Mouse (Mus musculus) kidney, embryonic 16.5 days (tissue): Measurements from ENCODE around the gene 2410137M14Rik. TPM values are rescaled to one million over a fixed set of nuclear protein-coding genes. Genes with fewer than 3 reads are reported as not detected.

Source experiments
- ATAC-seq: fragments of 200-750 bp; cut with Nextera tagmentation; 2 replicates; pipeline ENCODE4 v1.8.0; 2017; ENCODE audit warnings: moderate TSS enrichment; ENCODE audit not compliant: low FRiP score, low TSS enrichment
- H3K27ac ChIP-seq: fragments of 300-500 bp; sonication (generic); 2 replicates; pipeline ENCODE4 v1.5.1; 2014; ENCODE audit warnings: low read length
- H3K27me3 ChIP-seq: fragments of 300-500 bp; sonication (generic); 2 replicates; pipeline ENCODE4 v1.6.1; 2014; ENCODE audit warnings: low read length, control low read depth, mixed read lengths; ENCODE audit not compliant: insufficient read depth
- H3K36me3 ChIP-seq: fragments of 300-500 bp; sonication (generic); 2 replicates; pipeline ENCODE4 v1.6.1; 2014; ENCODE audit warnings: low read length, control low read depth, mixed read lengths; ENCODE audit not compliant: insufficient read depth
- H3K4me1 ChIP-seq: fragments of 300-500 bp; sonication (generic); 2 replicates; pipeline ENCODE4 v1.6.1; 2014; ENCODE audit warnings: low read length, control low read depth, mixed read lengths; ENCODE audit not compliant: insufficient read depth
- H3K4me2 ChIP-seq: fragments of 300-500 bp; sonication (generic); replicated peaks from 2 replicates; pipeline ENCODE4 v1.6.1; 2014; ENCODE audit warnings: low read depth, low read length
- H3K4me3 ChIP-seq: fragments of 300-500 bp; sonication (generic); 2 replicates; pipeline ENCODE4 v1.5.1; 2014; ENCODE audit warnings: mild to moderate bottlenecking, low read length
- H3K9ac ChIP-seq: fragments of 300-500 bp; sonication (generic); replicated peaks from 2 replicates; pipeline ENCODE4 v1.6.1; 2014; ENCODE audit warnings: low read length
- H3K9me3 ChIP-seq: fragments of 300-500 bp; sonication (generic); 2 replicates; pipeline ENCODE4 v1.6.1; 2016; ENCODE audit warnings: low read length, control low read depth
- WGBS: fragments of 180-500 bp; shearing (Covaris S2); extraction: QIAGEN DNeasy Blood & Tissue Kit; methylation state at CpG from one replicate; pipeline ENCODE4 v1.1.7; 2014; 5-methylcytosine and 5-hydroxymethylcytosine counted together
- polyA plus RNA-seq: library from polyadenylated mRNA; unstranded; fragments of >200 nt; fragmentation: Nextera tagmentation; extraction: Ambion mirVana; gene quantifications from 2 replicates; pipeline ENCODE4 v1.2.1, GENCODE M21; 2015

2410137M14Rik gene
- polyA plus RNA-seq, 1 experiment from 2014 or later = not detected

DNA sequence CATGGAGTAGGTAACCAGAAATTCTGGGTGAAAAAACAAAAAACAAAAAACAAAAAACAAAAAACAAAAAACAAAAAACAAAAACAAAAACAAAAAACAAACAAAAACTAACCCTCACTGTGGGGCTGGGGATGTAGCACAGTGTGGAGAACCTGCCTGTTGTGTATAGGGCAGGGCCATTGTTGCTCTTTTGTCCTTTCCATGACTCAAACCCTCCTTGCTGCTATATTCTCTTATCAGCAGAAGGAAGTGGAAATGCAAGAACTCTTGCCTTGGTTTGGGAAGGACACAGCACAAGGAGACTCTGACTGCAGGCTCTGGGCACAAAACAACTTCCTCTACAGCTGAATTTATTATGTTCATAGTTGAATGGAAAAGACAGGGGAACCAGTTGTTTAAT is 35.3 kb upstream of the 2410137M14Rik start:
- Histone ChIP-seq H3K9me3 (no peaks in the 10 kb centered on the region), H3K27ac (no peak overlapping the region), H3K36me3 (no peaks in the 10 kb centered on the region), H3K27me3 (no peaks in the 10 kb centered on the region), H3K4me3 (no peak overlapping the region), H3K9ac (no peak overlapping the region), H3K4me2 (no peak overlapping the region), H3K4me1 (no peaks in the 10 kb centered on the region)
- no peak for ATAC-seq

DNA sequence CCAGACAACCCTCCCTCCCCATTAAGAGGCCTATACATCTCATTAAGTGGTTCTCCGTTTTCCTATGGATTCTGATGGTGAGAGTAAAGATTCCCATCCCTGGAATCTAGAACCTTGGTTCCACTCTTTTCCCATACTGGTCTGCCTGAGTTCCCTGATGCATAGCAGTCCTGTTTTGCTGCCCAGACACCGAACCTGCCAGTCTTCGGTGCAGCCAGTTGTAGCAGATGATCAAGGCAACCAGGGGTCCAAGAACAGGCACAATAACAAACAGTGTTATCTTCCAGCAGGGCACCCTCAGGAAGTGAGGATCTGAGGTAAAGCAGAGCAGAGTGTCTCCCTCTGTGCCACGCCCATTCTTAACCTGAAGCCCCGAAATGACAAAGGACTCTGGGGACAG is 31.1 kb upstream of the 2410137M14Rik start:
- Histone ChIP-seq H3K9me3 (no peaks in the 10 kb centered on the region), H3K4me2 (no peak overlapping the region), H3K4me3 (no peak overlapping the region), H3K27me3 (no peaks in the 10 kb centered on the region), H3K27ac (no peak overlapping the region), H3K4me1 (no peaks in the 10 kb centered on the region), H3K36me3 (peaks cover 17% of the 10 kb centered on the region), H3K9ac (no peak overlapping the region)
- ATAC-seq = no peak
- WGBS = 72% methylated on average over 5 of the region's 5 CpGs

- 83% methylated on average over 3 of the region's 3 CpGs for WGBS
- no peak for ATAC-seq
- Histone ChIP-seq H3K36me3 (peaks cover 19% of the 10 kb centered on the region), H3K4me1 (no peaks in the 10 kb centered on the region), H3K27ac (no peak overlapping the region), H3K27me3 (no peaks in the 10 kb centered on the region), H3K9ac (no peak overlapping the region), H3K4me2 (no peak overlapping the region), H3K9me3 (no peaks in the 10 kb centered on the region), H3K4me3 (no peak overlapping the region)
Measured at GRCm38 (mm10) chr17:37011719-37012118, 30.7 kb upstream of the 2410137M14Rik start.

- H3K4me2 ChIP-seq = no peak overlapping the region
- H3K36me3 ChIP-seq = peaks cover 28% of the 10 kb centered on the region
- H3K27ac ChIP-seq = no peak overlapping the region
- ATAC-seq = no peak
- no peaks in the 10 kb centered on the region for H3K9me3 ChIP-seq
- no peaks in the 10 kb centered on the region for H3K27me3 ChIP-seq
- no peaks in the 10 kb centered on the region for H3K4me1 ChIP-seq
- WGBS = 89% methylated on average over 17 of the region's 17 CpGs
- H3K9ac ChIP-seq = no peak overlapping the region
- H3K4me3 ChIP-seq = no peak overlapping the region
Measured at GRCm38 (mm10) chr17:37009460-37010042, 28.5 kb upstream of the 2410137M14Rik start.

DNA sequence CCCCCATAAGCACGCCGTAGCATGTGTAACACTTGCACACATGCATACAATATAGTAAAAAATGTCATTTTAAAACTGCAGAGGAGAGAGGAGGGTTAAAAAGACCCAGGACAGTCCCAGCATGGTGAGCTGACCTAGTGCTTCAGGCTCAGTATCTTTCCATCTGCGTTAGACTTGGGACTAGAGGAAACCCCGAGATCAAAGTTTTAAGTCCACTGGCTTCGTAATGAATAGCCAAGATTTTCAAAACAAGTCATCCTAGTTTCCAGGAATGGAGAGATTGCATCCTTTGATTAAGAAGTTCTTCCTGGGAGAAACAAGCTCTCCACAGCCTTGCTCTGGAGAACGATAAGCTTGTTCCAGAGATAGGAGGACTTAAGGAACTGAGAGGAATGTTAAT is 27.1 kb upstream of the 2410137M14Rik start:
- no peak overlapping the region for H3K4me3 ChIP-seq
- no peaks in the 10 kb centered on the region for H3K27me3 ChIP-seq
- H3K36me3 ChIP-seq = peaks cover 28% of the 10 kb centered on the region
- ATAC-seq = no peak
- no peaks in the 10 kb centered on the region for H3K9me3 ChIP-seq
- H3K9ac ChIP-seq = no peak overlapping the region
- H3K4me1 ChIP-seq = peaks cover 7% of the 10 kb centered on the region; the same call in 1 of the 2 replicates
- WGBS = 87% methylated on average over 6 of the region's 6 CpGs
- H3K4me2 ChIP-seq = no peak overlapping the region
- H3K27ac ChIP-seq = no peak overlapping the region

DNA sequence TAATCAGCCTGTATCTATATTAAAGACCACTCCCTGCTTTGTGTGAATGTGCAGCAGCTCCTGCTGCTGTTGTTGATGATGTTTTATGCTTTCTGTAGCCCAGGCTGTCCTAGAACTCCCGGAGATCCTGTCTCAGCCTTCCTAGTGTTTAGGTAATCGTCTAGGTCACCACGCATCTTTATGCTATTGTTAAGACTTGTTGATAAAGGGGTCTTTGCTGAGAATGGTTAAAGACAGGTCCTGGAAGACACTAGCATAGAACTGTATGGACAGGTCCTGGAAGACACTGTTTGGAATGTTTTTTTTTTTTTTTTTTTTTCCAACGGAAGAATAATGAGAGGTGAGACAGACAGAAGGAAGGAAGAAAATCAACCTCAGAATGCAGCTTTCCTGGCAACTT is 22.3 kb upstream of the 2410137M14Rik start:
- Histone ChIP-seq H3K9me3 (no peaks in the 10 kb centered on the region), H3K4me3 (peak overlapping the region; percentile 69), H3K27me3 (no peaks in the 10 kb centered on the region), H3K27ac (no peak overlapping the region), H3K4me2 (peak overlapping the region; percentile 76), H3K36me3 (peaks cover 11% of the 10 kb centered on the region), H3K4me1 (peaks cover 9% of the 10 kb centered on the region; the same call in 1 of the 2 replicates), H3K9ac (peak overlapping the region; percentile 82)
- ATAC-seq = 0 out of 2 replicates have a peak, but pooled peaks have one; percentile 3
- 35% methylated on average over 4 of the region's 4 CpGs for WGBS

- H3K4me3 ChIP-seq = peak overlapping the region; percentile 69
- peak; percentile 91 for ATAC-seq
- peak overlapping the region; percentile 82 for H3K9ac ChIP-seq
- peak overlapping the region; percentile 76 for H3K4me2 ChIP-seq
- H3K27me3 ChIP-seq = no peaks in the 10 kb centered on the region
- H3K9me3 ChIP-seq = no peaks in the 10 kb centered on the region
- H3K36me3 ChIP-seq = peaks cover 11% of the 10 kb centered on the region; the same call in 1 of the 2 replicates
- H3K27ac ChIP-seq = peak overlapping the region; percentile 86
- H3K4me1 ChIP-seq = peaks cover 9% of the 10 kb centered on the region; the same call in 1 of the 2 replicates
- WGBS = under 1% methylated on average over 49 of the region's 49 CpGs
Measured at GRCm38 (mm10) chr17:37002364-37003330, 21.6 kb upstream of the 2410137M14Rik start.

DNA sequence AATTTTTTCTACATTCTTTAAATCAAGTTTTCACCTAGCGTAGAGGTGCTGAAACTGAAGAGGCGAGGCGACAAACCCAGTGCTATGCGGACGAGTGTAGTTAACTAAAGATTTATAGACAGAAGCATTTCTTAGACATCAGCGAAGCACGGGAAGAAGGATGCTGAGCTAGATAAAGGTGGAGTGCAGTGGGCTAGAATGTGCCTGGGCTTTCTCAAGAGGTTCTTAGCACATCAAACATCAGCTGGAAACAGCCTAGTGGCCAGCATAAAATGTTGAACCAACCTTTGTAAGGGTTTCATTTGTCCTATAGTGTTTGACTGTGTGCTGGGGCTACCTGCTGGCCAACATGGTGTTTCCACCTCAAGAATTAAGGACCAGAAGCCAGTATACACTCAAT is 19.8 kb upstream of the 2410137M14Rik start, which contains the start of gene Zfp57:
Gene Zfp57, plus strand, starts transcription at position 301 of the 400 bp plus-strand sequence.
- H3K4me3 ChIP-seq = no peak within 1 kb of the TSS
- no peak for ATAC-seq

DNA sequence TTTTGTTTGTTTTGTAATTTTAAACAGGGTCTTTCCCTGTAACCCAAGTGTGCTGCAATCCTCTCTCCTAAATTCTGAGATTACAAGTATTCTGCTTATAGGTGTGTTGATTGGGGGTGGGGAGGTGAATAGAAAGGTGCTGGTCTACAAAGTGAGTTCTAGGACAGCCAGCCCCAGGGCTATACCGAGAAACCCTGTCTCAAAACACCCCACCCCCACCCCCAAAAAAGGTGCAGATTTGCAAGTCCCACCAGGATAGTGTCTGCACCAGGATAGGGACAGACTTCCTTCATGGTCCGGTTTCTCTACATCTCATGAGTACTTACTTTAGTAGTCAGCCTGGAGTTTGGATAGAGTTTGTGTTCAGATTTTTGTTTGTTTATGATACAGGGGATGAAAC is 17.4 kb upstream of the 2410137M14Rik start:
- Histone ChIP-seq H3K4me1 (peaks cover 5% of the 10 kb centered on the region; the same call in 1 of the 2 replicates), H3K9me3 (no peaks in the 10 kb centered on the region), H3K4me2 (no peak overlapping the region), H3K4me3 (no peak overlapping the region), H3K27me3 (no peaks in the 10 kb centered on the region), H3K36me3 (no peaks in the 10 kb centered on the region), H3K27ac (no peak overlapping the region), H3K9ac (no peak overlapping the region)
- ATAC-seq = no peak
- WGBS = 72% methylated on average over 2 of the region's 2 CpGs

More for the DNA sequence above, 19.8 kb upstream of the 2410137M14Rik start, which contains the start of gene Zfp57:
- Histone ChIP-seq H3K9ac (no peak within 1 kb of the TSS), H3K9me3 (no peaks in the 10 kb centered on the region), H3K27me3 (no peaks in the 10 kb centered on the region), H3K4me1 (peaks cover 9% of the 10 kb centered on the region; the same call in 1 of the 2 replicates), H3K4me2 (peak within 1 kb of the TSS; percentile 76; the same call in 1 of the 2 replicates), H3K27ac (no peak within 1 kb of the TSS), H3K36me3 (peaks cover 5% of the 10 kb centered on the region; the same call in 1 of the 2 replicates)
- WGBS = 88% methylated on average over 7 of the region's 7 CpGs
